Mouse (Mus musculus) ES-E14 (cell line): ENCODE data around the gene Stc2. TPM values are rescaled to one million over a fixed set of nuclear protein-coding genes. Genes with fewer than 3 reads are reported as not detected.

ENCODE experiments used
- DNase-seq: peaks from one replicate; pipeline ENCODE4 v3.0.0-alpha.2; 2013; ENCODE audit warnings: low read depth, low spot score
- H3K27ac ChIP-seq: 2 replicates; pipeline ENCODE4 v1.5.1; 2012; ENCODE audit warnings: low read depth, mild to moderate bottlenecking, low read length, moderate library complexity, mixed read lengths; ENCODE audit not compliant: poor library complexity, insufficient read depth, severe bottlenecking
- H3K36me3 ChIP-seq: 2 replicates; pipeline ENCODE4 v1.6.1; 2012; ENCODE audit warnings: mild to moderate bottlenecking, low read length, moderate library complexity, mixed read lengths; ENCODE audit not compliant: control insufficient read depth, poor library complexity, insufficient read depth, severe bottlenecking
- H3K4me1 ChIP-seq, 2 experiments: fragments of 150-350 bp in 1 of 2; sonication (generic) in 1 of 2; 2 replicates each; pipeline ENCODE4 v1.6.1; 2012; ENCODE audit warnings: low read length in 2 of 2, mild to moderate bottlenecking in 1 of 2, mixed read lengths in 1 of 2; ENCODE audit not compliant: control insufficient read depth in 2 of 2, insufficient read depth in 2 of 2, poor library complexity in 1 of 2
- H3K4me3 ChIP-seq, 2 experiments: fragments of 150-350 bp in 1 of 2; sonication (generic) in 1 of 2; 2 replicates each; pipeline ENCODE4 v1.5.1; 2012; ENCODE audit warnings: low read length in 2 of 2, low read depth in 1 of 2, mild to moderate bottlenecking in 1 of 2, mixed read lengths in 1 of 2; ENCODE audit not compliant: insufficient read depth in 1 of 2, poor library complexity in 1 of 2, severe bottlenecking in 1 of 2
- H3K9ac ChIP-seq: 2 replicates; pipeline ENCODE4 v1.6.1; 2012; ENCODE audit warnings: low read depth, mild to moderate bottlenecking, low read length, mixed read lengths; ENCODE audit not compliant: poor library complexity, insufficient read depth, severe bottlenecking
- H3K9me3 ChIP-seq: fragments of 150-350 bp; sonication (generic); 2 replicates; pipeline ENCODE4 v1.6.1; 2012; ENCODE audit warnings: low read depth, mild to moderate bottlenecking, low read length; ENCODE audit not compliant: control insufficient read depth, insufficient read depth
- CHD2 ChIP-seq: IDR thresholded peaks from 2 replicates; pipeline ENCODE4 v1.6.1; 2014; ENCODE audit warnings: mild to moderate bottlenecking, low read depth, low read length, inconsistent platforms
- HCFC1 ChIP-seq: IDR thresholded peaks from 2 replicates; pipeline ENCODE4 v1.6.1; 2012; ENCODE audit warnings: low read length, inconsistent platforms, borderline replicate concordance; ENCODE audit not compliant: insufficient read depth
- MAFK ChIP-seq: IDR thresholded peaks from 2 replicates; pipeline ENCODE4 v1.6.1; 2014; ENCODE audit warnings: mild to moderate bottlenecking, low read depth, low read length, inconsistent platforms; ENCODE audit not compliant: insufficient read depth
- ZC3H11A ChIP-seq: IDR thresholded peaks from 2 replicates; pipeline ENCODE4 v1.6.1; 2012; ENCODE audit warnings: low read depth, mild to moderate bottlenecking, inconsistent platforms, low read length, borderline replicate concordance
- ZNF384 ChIP-seq: IDR thresholded peaks from 2 replicates; pipeline ENCODE4 v1.6.1; 2012; ENCODE audit warnings: low read depth, low read length, inconsistent platforms
- in situ Hi-C, 2 experiments: fragments of 600-800 bp; cut with MboI; formaldehyde crosslinking; loops; one replicate each; pipeline ENCODE4 v1.15.1; 2025; ENCODE audit warnings: low sequenced_read_pairs in 2 of 2, inconsistent platforms in 1 of 2; ENCODE audit not compliant: unreplicated experiment in 2 of 2
- total RNA-seq: library from RNA; depleted of rRNA; stranded (reverse); fragments of 300-350 nt; gene quantifications from 2 replicates; pipeline ENCODE4 v1.2.3, GENCODE M21; 2012

Gene Stc2
- total RNA-seq, 1 experiment = 13.6 TPM

- Histone ChIP-seq H3K36me3 (no peaks in the 10 kb centered on the region), H3K4me3 (no peak overlapping the region), H3K9me3 (no peaks in the 10 kb centered on the region), H3K9ac (no peak overlapping the region), H3K27ac (no peak overlapping the region), H3K4me1 (peaks cover 0 to 6% of the 10 kb centered on the region in 2 experiments; a peak in 2 of 4 replicates)
- DNase-seq = no peak
- in situ Hi-C loops = no loop called here
- TF ChIP-seq MAFK = no peak
- TF ChIP-seq HCFC1 = no peak
- TF ChIP-seq ZNF384 = no peak
Observed at GRCm38 (mm10) chr11:31398604-31399003, 28.7 kb upstream of the Stc2 start.

GRCm38 (mm10) chr11:31396638-31397417 is 27.0 kb upstream of the Stc2 start:
- TF ChIP-seq HCFC1 = no peak
- peak; percentile 24; the same call in 1 of the 2 replicates for TF ChIP-seq CHD2
- Histone ChIP-seq H3K9ac (no peak overlapping the region), H3K4me3 (no peak overlapping the region), H3K4me1 (peaks cover 0 to 6% of the 10 kb centered on the region in 2 experiments; a peak in 2 of 4 replicates), H3K9me3 (no peaks in the 10 kb centered on the region), H3K36me3 (no peaks in the 10 kb centered on the region), H3K27ac (no peak overlapping the region)
- in situ Hi-C loops = no loop called here
- DNase-seq = peak; percentile 28

- no peak for DNase-seq
- Histone ChIP-seq H3K4me3 (no peak overlapping the region), H3K9me3 (no peaks in the 10 kb centered on the region), H3K9ac (no peak overlapping the region), H3K36me3 (no peaks in the 10 kb centered on the region), H3K27ac (no peak overlapping the region), H3K4me1 (peaks cover 0 to 6% of the 10 kb centered on the region in 2 experiments; a peak in 2 of 4 replicates)
- TF ChIP-seq CHD2 = no peak
- TF ChIP-seq HCFC1 = no peak
- no peak for TF ChIP-seq ZC3H11A
- no peak for TF ChIP-seq ZNF384
- no peak for TF ChIP-seq MAFK
- in situ Hi-C loops = no loop called here
Observed at GRCm38 (mm10) chr11:31394026-31394425, 24.2 kb upstream of the Stc2 start.

- DNase-seq = no peak
- TF ChIP-seq ZC3H11A (no peak), CHD2 (no peak), MAFK (no peak), ZNF384 (no peak), HCFC1 (no peak)
- Histone ChIP-seq H3K36me3 (no peaks in the 10 kb centered on the region), H3K9me3 (no peaks in the 10 kb centered on the region), H3K27ac (no peak overlapping the region), H3K4me3 (no peak overlapping the region), H3K4me1 (peaks cover 0 to 3% of the 10 kb centered on the region in 2 experiments; a peak in 2 of 4 replicates), H3K9ac (no peak overlapping the region)
- in situ Hi-C loops = no loop called here
Observed at GRCm38 (mm10) chr11:31392340-31392739, 22.5 kb upstream of the Stc2 start.

GRCm38 (mm10) chr11:31388890-31389289 is 19.0 kb upstream of the Stc2 start:
- no peak overlapping the region for H3K27ac ChIP-seq
- no peaks in the 10 kb centered on the region for H3K4me1 ChIP-seq
- H3K9me3 ChIP-seq = no peaks in the 10 kb centered on the region
- H3K4me3 ChIP-seq = no peak overlapping the region
- H3K36me3 ChIP-seq = no peaks in the 10 kb centered on the region
- in situ Hi-C loops = no loop called here
- DNase-seq = no peak
- no peak overlapping the region for H3K9ac ChIP-seq
- TF ChIP-seq ZNF384 (no peak), ZC3H11A (no peak), MAFK (no peak), CHD2 (no peak), HCFC1 (no peak)
